Mouse (Mus musculus) embryonic stem cell, embryonic (primary cell): ENCODE results near the gene Sema6c.

Experiments
- CTCF ChIA-PET, 4 experiments: fragments of 300-600 bp in 2 of 4; fragments of 350-600 bp in 2 of 4; sonication (Branson Sonifier 250); formaldehyde crosslinking; loops; one replicate each; lab custom pipeline; 2022; ENCODE audit warnings: inconsistent platforms in 2 of 4; lab: Charles Lee
- POLR2A ChIA-PET, 4 experiments: fragments of 300-600 bp in 2 of 4; fragments of 350-600 bp in 2 of 4; sonication (Branson Sonifier 250); formaldehyde crosslinking; loops; one replicate each; lab custom pipeline; 2022; ENCODE audit warnings: antibody characterized with exemption in 4 of 4, inconsistent platforms in 1 of 4; lab: Charles Lee

Sema6c gene

GRCm38 (mm10) chr3:95163419-95164255 lies 3.4 kb downstream of the Sema6c start:
- ChIA-PET POLR2A (interaction anchor here (0.6 to 7.5 kb wide), 35 partner anchors 8 to 147 kb away, joined by 3 to 107 read pairs (median 4); partner anchors contain the start of genes Mllt11 (in 2 of the 4), Cdc42se1 (in 1 of the 4), Gabpb2 (in 1 of the 4) and Gm128 (in 1 of the 4)), CTCF (interaction anchor here (0.6 to 2.9 kb wide), 15 partner anchors 9 to 111 kb away, joined by 3 to 16 read pairs (median 5); partner anchors contain the start of genes Tnfaip8l2 (in 2 of the 4) and Gabpb2 (in 1 of the 4))

- ChIA-PET POLR2A (interaction anchor here in 3 of 4 experiments (0.6 to 7.5 kb wide), 30 partner anchors 9 to 191 kb away, joined by 3 to 107 read pairs (median 4); partner anchors contain the start of genes Mllt11 (in 2 of the 3), Gabpb2 (in 1 of the 3), Gm128 (in 1 of the 3) and Pip5k1a (in 1 of the 3)), CTCF (interaction anchor here (0.6 to 2.9 kb wide), 14 partner anchors 9 to 110 kb away, joined by 3 to 16 read pairs (median 4); partner anchors contain the start of genes Gabpb2 (in 1 of the 4) and Tnfaip8l2 (in 1 of the 4))
Measured at GRCm38 (mm10) chr3:95164256-95164550, 3.9 kb downstream of the Sema6c start.

- CTCF ChIA-PET: interaction anchor here (0.6 to 2.9 kb wide), 11 partner anchors 9 to 146 kb away, joined by 3 to 16 read pairs (median 3); partner anchors contain the start of gene Gabpb2 (in 1 of the 4)
Measured at GRCm38 (mm10) chr3:95164840-95165239, 4.6 kb downstream of the Sema6c start.

GRCm38 (mm10) chr3:95169996-95170395 lies 9.7 kb downstream of the Sema6c start:
- ChIA-PET CTCF (interaction anchor here in 3 of 4 experiments (0.5 to 0.6 kb wide), 3 partner anchors 13 to 1810 kb away, joined by 3 to 4 read pairs (median 3); no protein-coding TSS in a partner anchor), POLR2A (interaction anchor here in 3 of 4 experiments (0.5 to 8.9 kb wide), 8 partner anchors 8 to 155 kb away, joined by 3 to 107 read pairs (median 4); partner anchors contain the start of genes Sema6c (in 2 of the 3), Tnfaip8l2 (in 1 of the 3) and Zfp687 (in 1 of the 3))

More at GRCm38 (mm10) chr3:95164840-95165239, 4.6 kb downstream of the Sema6c start:
- POLR2A ChIA-PET: interaction anchor here in 3 of 4 experiments (0.6 to 7.5 kb wide), 29 partner anchors 8 to 1524 kb away, joined by 3 to 107 read pairs (median 4); partner anchors contain the start of genes Mllt11 (in 2 of the 3), Gm128 (in 1 of the 3), Pip5k1a (in 1 of the 3) and Psmd4 (in 1 of the 3)

- ChIA-PET CTCF (interaction anchor here in 3 of 4 experiments (0.5 to 0.6 kb wide), 4 partner anchors 14 to 55 kb away, joined by 3 to 6 read pairs (median 3); no protein-coding TSS in a partner anchor), POLR2A (interaction anchor here in 2 of 4 experiments (0.7 to 8.9 kb wide), 11 partner anchors 9 to 143 kb away, joined by 3 to 107 read pairs (median 4); partner anchors contain the start of genes Sema6c (in 2 of the 2), Mllt11 (in 1 of the 2) and Tnfaip8l2 (in 1 of the 2))
Measured at GRCm38 (mm10) chr3:95171105-95171504, 10.8 kb downstream of the Sema6c start.

- POLR2A ChIA-PET: interaction anchor here (0.5 to 8.9 kb wide), 12 partner anchors 10 to 45 kb away, joined by 3 to 107 read pairs (median 4); partner anchors contain the start of genes Gabpb2 (in 2 of the 4) and Sema6c (in 2 of the 4)
Measured at GRCm38 (mm10) chr3:95172526-95173255, 12.4 kb downstream of the Sema6c start.

GRCm38 (mm10) chr3:95173256-95173949 lies 13.1 kb downstream of the Sema6c start:
- ChIA-PET CTCF (interaction anchor here (0.5 to 2.6 kb wide), 15 partner anchors 10 to 121 kb away, joined by 3 to 16 read pairs (median 5); partner anchors contain the start of genes Tnfaip8l2 (in 3 of the 4), Gm128 (in 1 of the 4) and Sema6c (in 1 of the 4)), POLR2A (interaction anchor here in 3 of 4 experiments (0.5 to 11.7 kb wide), 24 partner anchors 9 to 177 kb away, joined by 3 to 107 read pairs (median 4); partner anchors contain the start of genes Sema6c (in 3 of the 3), Cers2 (in 1 of the 3), Gabpb2 (in 1 of the 3) and Vps72 (in 1 of the 3))

More at GRCm38 (mm10) chr3:95172526-95173255, 12.4 kb downstream of the Sema6c start:
- CTCF ChIA-PET: interaction anchor here in 2 of 4 experiments (0.5 to 2.6 kb wide), 7 partner anchors 9 to 122 kb away, joined by 3 to 16 read pairs (median 7); partner anchors contain the start of genes Sema6c (in 1 of the 2) and Tnfaip8l2 (in 1 of the 2)

- CTCF ChIA-PET: interaction anchor here (0.6 to 2.6 kb wide), 33 partner anchors 8 to 431 kb away, joined by 3 to 16 read pairs (median 4); partner anchors contain the start of genes Tnfaip8l2 (in 3 of the 4), Sema6c (in 2 of the 4) and Gm128 (in 1 of the 4)
- POLR2A ChIA-PET: interaction anchor here (0.6 to 11.7 kb wide), 42 partner anchors 8 to 731 kb away, joined by 3 to 107 read pairs (median 4); partner anchors contain the start of genes Sema6c (in 3 of the 4), Gabpb2 (in 2 of the 4), Cers2 (in 1 of the 4) and Pi4kb (in 1 of the 4)
Measured at GRCm38 (mm10) chr3:95174011-95174592, 13.8 kb downstream of the Sema6c start.

- POLR2A ChIA-PET: interaction anchor here (0.6 to 11.7 kb wide), 24 partner anchors 9 to 387 kb away, joined by 3 to 107 read pairs (median 4); partner anchors contain the start of genes Gabpb2 (in 2 of the 4), Sema6c (in 2 of the 4) and Gm128 (in 1 of the 4)
- CTCF ChIA-PET: interaction anchor here (0.6 to 1.8 kb wide), 10 partner anchors 13 to 233 kb away, joined by 3 to 10 read pairs (median 4); partner anchors contain the start of genes Tnfaip8l2 (in 3 of the 4), Gabpb2 (in 1 of the 4) and Tmod4 (in 1 of the 4)
Measured at GRCm38 (mm10) chr3:95176500-95176899, 16.2 kb downstream of the Sema6c start.

- POLR2A ChIA-PET: interaction anchor here in 3 of 4 experiments (0.6 to 11.7 kb wide), 23 partner anchors 11 to 347 kb away, joined by 3 to 107 read pairs (median 4); partner anchors contain the start of genes Gabpb2 (in 2 of the 3) and Sema6c (in 2 of the 3)
Measured at GRCm38 (mm10) chr3:95177583-95177982, 17.3 kb downstream of the Sema6c start.

GRCm38 (mm10) chr3:95178948-95179347 lies 18.7 kb downstream of the Sema6c start:
- ChIA-PET POLR2A (interaction anchor here in 2 of 4 experiments (0.8 to 11.7 kb wide), 11 partner anchors 8 to 163 kb away, joined by 3 to 107 read pairs (median 4); partner anchors contain the start of genes Gabpb2 (in 1 of the 2), Mllt11 (in 1 of the 2) and Sema6c (in 1 of the 2)), CTCF (interaction anchor here in 2 of 4 experiments (1.5 to 1.8 kb wide), 2 partner anchors 36 kb away, joined by 3 to 5 read pairs; partner anchors contain the start of gene Tnfaip8l2 (in 2 of the 2))

More at GRCm38 (mm10) chr3:95177583-95177982, 17.3 kb downstream of the Sema6c start:
- CTCF ChIA-PET: interaction anchor here in 3 of 4 experiments (0.5 to 1.8 kb wide), 8 partner anchors 14 to 773 kb away, joined by 3 to 5 read pairs (median 3); partner anchors contain the start of genes Gabpb2 (in 1 of the 3) and Tnfaip8l2 (in 1 of the 3)

GRCm38 (mm10) chr3:95179890-95180289 lies 19.6 kb downstream of the Sema6c start:
- ChIA-PET POLR2A (interaction anchor here in 3 of 4 experiments (0.5 to 11.7 kb wide), 22 partner anchors 9 to 651 kb away, joined by 3 to 107 read pairs (median 4); partner anchors contain the start of genes Gabpb2 (in 1 of the 3) and Sema6c (in 1 of the 3)), CTCF (interaction anchor here in 1 of 4 experiments (1.8 kb wide), 1 partner anchor 37 kb away, joined by 5 read pairs; the partner anchor contains the start of gene Tnfaip8l2)

GRCm38 (mm10) chr3:95181841-95182240 lies 21.6 kb downstream of the Sema6c start:
- CTCF ChIA-PET: interaction anchor here in 1 of 4 experiments (1.3 kb wide), 1 partner anchor 128 kb away, joined by 3 read pairs; no protein-coding TSS in a partner anchor
- POLR2A ChIA-PET: interaction anchor here in 2 of 4 experiments (1.7 to 11.7 kb wide), 8 partner anchors 8 to 36 kb away, joined by 5 to 107 read pairs (median 9); partner anchors contain the start of genes Gabpb2 (in 1 of the 2) and Sema6c (in 1 of the 2)
